Mouse (Mus musculus) myocyte (in vitro differentiated cells): Measurements from ENCODE around the gene Fam107b.

Source experiments
- CEBPB ChIP-seq: IDR thresholded peaks from 2 replicates; pipeline ENCODE4 v1.6.1; 2011; ENCODE audit warnings: mild to moderate bottlenecking, moderate library complexity; ENCODE audit not compliant: poor library complexity, insufficient read depth, severe bottlenecking
- E2F4 ChIP-seq: IDR thresholded peaks from one replicate; pipeline ENCODE4 v1.6.1; 2011; ENCODE audit warnings: mild to moderate bottlenecking, control low read depth, moderate library complexity; ENCODE audit not compliant: insufficient read depth
- MAX ChIP-seq: IDR thresholded peaks from one replicate; pipeline ENCODE4 v1.6.1; 2011; ENCODE audit warnings: low read depth, mild to moderate bottlenecking, control low read depth
- MYOD1 ChIP-seq, 3 experiments: IDR thresholded peaks; one replicate each; pipeline ENCODE4 v1.6.1; 2011; ENCODE audit warnings: control low read depth in 2 of 3, low read depth in 2 of 3, mild to moderate bottlenecking in 2 of 3, moderate library complexity in 1 of 3; ENCODE audit not compliant: insufficient read length in 2 of 3, control insufficient read depth in 1 of 3
- MYOG ChIP-seq, 3 experiments: IDR thresholded peaks; one replicate each; pipeline ENCODE4 v1.6.1; 2011; ENCODE audit warnings: control low read depth in 2 of 3, low read depth in 2 of 3, mild to moderate bottlenecking in 2 of 3; ENCODE audit not compliant: insufficient read length in 2 of 3, control insufficient read depth in 1 of 3, insufficient read depth in 1 of 3
- POLR2A ChIP-seq: IDR thresholded peaks from one replicate; pipeline ENCODE4 v1.6.1; 2011; ENCODE audit warnings: low read depth, mild to moderate bottlenecking, control low read depth, moderate library complexity; ENCODE audit not compliant: insufficient read length
- POLR2AphosphoS2 ChIP-seq: IDR thresholded peaks from one replicate; pipeline ENCODE4 v1.6.1; 2011; ENCODE audit warnings: low read depth, control low read depth; ENCODE audit not compliant: insufficient read length
- REST ChIP-seq: IDR thresholded peaks from one replicate; pipeline ENCODE4 v1.6.1; 2011; ENCODE audit warnings: mild to moderate bottlenecking, control low read depth, moderate library complexity; ENCODE audit not compliant: insufficient read depth, insufficient read length
- SRF ChIP-seq: IDR thresholded peaks from one replicate; pipeline ENCODE4 v1.6.1; 2011; ENCODE audit warnings: low read depth; ENCODE audit not compliant: control insufficient read depth, insufficient read length
- TCF12 ChIP-seq: IDR thresholded peaks from one replicate; pipeline ENCODE4 v1.6.1; 2011; ENCODE audit warnings: mild to moderate bottlenecking, control low read depth; ENCODE audit not compliant: poor library complexity, insufficient read depth, severe bottlenecking
- TCF3 ChIP-seq: IDR thresholded peaks from one replicate; pipeline ENCODE4 v1.6.1; 2011; ENCODE audit warnings: low read depth, control low read depth; ENCODE audit not compliant: insufficient read length
- USF1 ChIP-seq: IDR thresholded peaks from one replicate; pipeline ENCODE4 v1.6.1; 2011; ENCODE audit warnings: low read depth, mild to moderate bottlenecking, control low read depth, moderate library complexity

DNA sequence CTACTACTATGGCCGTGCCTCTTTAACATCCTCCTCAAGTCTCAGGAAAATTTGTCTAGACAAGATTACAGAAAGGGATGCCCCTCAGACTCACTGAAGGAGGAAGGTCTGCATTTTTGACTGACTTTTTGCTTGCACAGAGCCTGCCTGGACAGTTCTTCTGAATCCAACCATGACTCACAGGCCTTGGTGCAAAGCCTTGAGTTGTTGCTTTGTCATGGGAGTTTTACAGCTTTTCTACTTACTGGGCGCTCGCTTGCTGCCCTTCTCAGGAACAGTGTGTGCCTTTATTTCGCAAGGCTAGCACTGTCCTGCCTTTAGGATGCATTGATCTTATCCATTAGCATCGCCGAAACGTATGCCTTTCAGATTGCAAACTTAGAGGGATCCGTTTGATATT is 215.3 kb downstream of the Fam107b start:
- TF ChIP-seq TCF3 (no peak), POLR2A (no peak), CEBPB (no peak), POLR2AphosphoS2 (no peak), REST (no peak), USF1 (no peak), MAX (no peak), TCF12 (no peak), SRF (no peak), E2F4 (no peak), MYOG (IDR thresholded peaks at IDR 0.05; ENCODE audit: control insufficient read depth in 1 of 3, insufficient read depth in 1 of 3, insufficient read length in 2 of 3, low read depth in 2 of 3) (no peak), MYOD1 (IDR thresholded peaks at IDR 0.05; ENCODE audit: control insufficient read depth in 1 of 3, insufficient read length in 2 of 3, low read depth in 2 of 3) (no peak)
